Mouse (Mus musculus): ENCODE results near the gene Treml4. TPM values are rescaled to one million over a fixed set of nuclear protein-coding genes. Genes with fewer than 3 reads are reported as not detected.

Treml4 gene
- polyA plus RNA-seq (2012): 0.06 and 0.27 TPM in 2 replicates

GRCm38 (mm10) chr17:48263741-48264362 is at the start of gene Treml4:
Treml4 (plus strand) TSS chr17:48264295.
- Histone ChIP-seq H3K27me3 (ENCODE audit: control insufficient read depth) (no peaks in the 10 kb centered on the region), H3K9me3 (ENCODE audit: control insufficient read depth, low read length) (0 out of 2 replicates have a peak, but pooled peaks cover 2% of the 10 kb centered on the region), H3K36me3 (ENCODE audit: control insufficient read depth) (peaks cover 9% of the 10 kb centered on the region), H3K4me1 (ENCODE audit: control insufficient read depth) (peaks cover 49% of the 10 kb centered on the region), H3K4me3 (replicated peaks) (no peak within 1 kb of the TSS)
- TF ChIP-seq TAL1 (IDR thresholded peaks at IDR 0.05; ENCODE audit: low read length): no peak
- TF ChIP-seq GATA1 (IDR thresholded peaks at IDR 0.05; ENCODE audit: low read length): no peak

- TF ChIP-seq TAL1 (IDR thresholded peaks at IDR 0.05; ENCODE audit: low read length): no peak
- TF ChIP-seq GATA1 (IDR thresholded peaks at IDR 0.05; ENCODE audit: low read length): no peak
- H3K4me1 ChIP-seq (ENCODE audit: control insufficient read depth): peaks cover 3% of the 10 kb centered on the region
- H3K36me3 ChIP-seq (ENCODE audit: control insufficient read depth): no peaks in the 10 kb centered on the region
These were observed 48.7 kb upstream of the Treml4 start for GRCm38 (mm10) chr17:48215429-48215828.

GRCm38 (mm10) chr17:48230680-48231079 is 33.4 kb upstream of the Treml4 start:
- Histone ChIP-seq H3K9me3 (ENCODE audit: control insufficient read depth, low read length) (no peaks in the 10 kb centered on the region), H3K4me3 (replicated peaks) (no peak overlapping the region), H3K4me1 (ENCODE audit: control insufficient read depth) (peaks cover 1% of the 10 kb centered on the region), H3K36me3 (ENCODE audit: control insufficient read depth) (no peaks in the 10 kb centered on the region), H3K27me3 (ENCODE audit: control insufficient read depth) (no peaks in the 10 kb centered on the region)
- no peak for TF ChIP-seq TAL1 (IDR thresholded peaks at IDR 0.05; ENCODE audit: low read length)
- no peak for TF ChIP-seq GATA1 (IDR thresholded peaks at IDR 0.05; ENCODE audit: low read length)

More at GRCm38 (mm10) chr17:48215429-48215828, 48.7 kb upstream of the Treml4 start:
- peaks cover 44% of the 10 kb centered on the region for H3K9me3 ChIP-seq (ENCODE audit: control insufficient read depth, low read length)
- H3K27me3 ChIP-seq (ENCODE audit: control insufficient read depth): no peaks in the 10 kb centered on the region
- no peak overlapping the region for H3K4me3 ChIP-seq (replicated peaks)

GRCm38 (mm10) chr17:48232518-48232917 is 31.6 kb upstream of the Treml4 start, which contains the start of gene Trem1:
Trem1 (plus strand) TSS chr17:48232768.
- peaks cover 1% of the 10 kb centered on the region for H3K4me1 ChIP-seq (ENCODE audit: control insufficient read depth)
- H3K4me3 ChIP-seq (replicated peaks): no peak within 1 kb of the TSS
- H3K9me3 ChIP-seq (ENCODE audit: control insufficient read depth, low read length): no peaks in the 10 kb centered on the region
- H3K36me3 ChIP-seq (ENCODE audit: control insufficient read depth): no peaks in the 10 kb centered on the region
- no peaks in the 10 kb centered on the region for H3K27me3 ChIP-seq (ENCODE audit: control insufficient read depth)
- TF ChIP-seq GATA1 (IDR thresholded peaks at IDR 0.05; ENCODE audit: low read length): no peak
- no peak for TF ChIP-seq TAL1 (IDR thresholded peaks at IDR 0.05; ENCODE audit: low read length)

GRCm38 (mm10) chr17:48233789-48234188 is 30.3 kb upstream of the Treml4 start:
- H3K4me1 ChIP-seq (ENCODE audit: control insufficient read depth): no peaks in the 10 kb centered on the region; the same call in 1 of the 2 replicates
- H3K36me3 ChIP-seq (ENCODE audit: control insufficient read depth): no peaks in the 10 kb centered on the region
- no peaks in the 10 kb centered on the region for H3K9me3 ChIP-seq (ENCODE audit: control insufficient read depth, low read length)
- no peak for TF ChIP-seq TAL1 (IDR thresholded peaks at IDR 0.05; ENCODE audit: low read length)
- TF ChIP-seq GATA1 (IDR thresholded peaks at IDR 0.05; ENCODE audit: low read length): no peak
- no peak overlapping the region for H3K4me3 ChIP-seq (replicated peaks)
- no peaks in the 10 kb centered on the region for H3K27me3 ChIP-seq (ENCODE audit: control insufficient read depth)

GRCm38 (mm10) chr17:48234550-48234949 is 29.5 kb upstream of the Treml4 start:
- H3K9me3 ChIP-seq (ENCODE audit: control insufficient read depth, low read length): no peaks in the 10 kb centered on the region
- H3K4me1 ChIP-seq (ENCODE audit: control insufficient read depth): no peaks in the 10 kb centered on the region
- no peaks in the 10 kb centered on the region for H3K36me3 ChIP-seq (ENCODE audit: control insufficient read depth)
- no peaks in the 10 kb centered on the region for H3K27me3 ChIP-seq (ENCODE audit: control insufficient read depth)
- H3K4me3 ChIP-seq (replicated peaks): no peak overlapping the region
- TF ChIP-seq GATA1 (IDR thresholded peaks at IDR 0.05; ENCODE audit: low read length) (no peak), TAL1 (IDR thresholded peaks at IDR 0.05; ENCODE audit: low read length) (no peak)

- H3K4me3 ChIP-seq (replicated peaks): no peak overlapping the region
- no peaks in the 10 kb centered on the region for H3K9me3 ChIP-seq (ENCODE audit: control insufficient read depth, low read length)
- no peaks in the 10 kb centered on the region for H3K4me1 ChIP-seq (ENCODE audit: control insufficient read depth)
- TF ChIP-seq GATA1 (IDR thresholded peaks at IDR 0.05; ENCODE audit: low read length) (no peak), TAL1 (IDR thresholded peaks at IDR 0.05; ENCODE audit: low read length) (no peak)
- no peaks in the 10 kb centered on the region for H3K36me3 ChIP-seq (ENCODE audit: control insufficient read depth)
- H3K27me3 ChIP-seq (ENCODE audit: control insufficient read depth): no peaks in the 10 kb centered on the region
These were observed 28.2 kb upstream of the Treml4 start for GRCm38 (mm10) chr17:48235773-48236370.

GRCm38 (mm10) chr17:48237621-48238020 is 26.5 kb upstream of the Treml4 start:
- H3K27me3 ChIP-seq (ENCODE audit: control insufficient read depth): no peaks in the 10 kb centered on the region
- TF ChIP-seq GATA1 (IDR thresholded peaks at IDR 0.05; ENCODE audit: low read length) (no peak), TAL1 (IDR thresholded peaks at IDR 0.05; ENCODE audit: low read length) (no peak)
- no peaks in the 10 kb centered on the region for H3K36me3 ChIP-seq (ENCODE audit: control insufficient read depth)
- no peaks in the 10 kb centered on the region for H3K4me1 ChIP-seq (ENCODE audit: control insufficient read depth)
- H3K4me3 ChIP-seq (replicated peaks): no peak overlapping the region
- no peaks in the 10 kb centered on the region for H3K9me3 ChIP-seq (ENCODE audit: control insufficient read depth, low read length)

GRCm38 (mm10) chr17:48247221-48247928 is 16.7 kb upstream of the Treml4 start, which contains the start of gene Trem3:
Trem3 (plus strand) TSS chr17:48247777.
- TF ChIP-seq TAL1 (IDR thresholded peaks at IDR 0.05; ENCODE audit: low read length): no peak
- TF ChIP-seq GATA1 (IDR thresholded peaks at IDR 0.05; ENCODE audit: low read length): no peak
- Histone ChIP-seq H3K27me3 (ENCODE audit: control insufficient read depth) (no peaks in the 10 kb centered on the region), H3K4me3 (replicated peaks) (no peak within 1 kb of the TSS), H3K36me3 (ENCODE audit: control insufficient read depth) (no peaks in the 10 kb centered on the region), H3K4me1 (ENCODE audit: control insufficient read depth) (no peaks in the 10 kb centered on the region), H3K9me3 (ENCODE audit: control insufficient read depth, low read length) (no peaks in the 10 kb centered on the region)

All from erythroblast, embryonic 14.5 days (primary cell).